ENCODE assay signal across 8 mouse cellular contexts in the genomic region with DNA sequence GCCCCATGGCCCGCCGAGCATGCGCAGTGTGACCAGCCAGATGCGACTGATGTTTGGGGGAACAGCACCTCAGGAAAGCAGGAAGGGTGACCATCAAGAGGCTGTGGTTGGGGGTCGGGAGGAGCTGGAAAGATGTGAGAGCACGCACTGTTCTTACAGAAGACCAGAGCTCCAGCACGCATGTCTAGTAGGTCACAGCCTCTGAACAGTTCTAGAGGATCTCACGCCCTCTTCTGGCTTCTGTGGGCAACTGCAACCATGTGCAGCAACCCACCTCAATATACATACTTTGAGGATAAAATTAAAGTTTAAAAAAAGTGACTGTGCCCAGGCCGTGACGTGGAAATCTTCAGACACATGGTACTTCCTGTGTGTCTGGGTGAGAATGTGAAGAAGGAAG. TPM values are rescaled to one million over a fixed set of nuclear protein-coding genes. Genes with fewer than 3 reads are reported as not detected.
DNase-seq lines count a peak whose midpoint lies in the region; ATAC-seq and TF ChIP-seq lines count a peak whose summit lies in the region.

No protein-coding gene starts in this region.

- peak; percentile 41 for DNase-seq in forebrain, postnatal 0 days
- DNase-seq in midbrain, embryonic 14.5 days: peak; percentile 59
- peak; percentile 68 for DNase-seq in embryonic facial prominence, embryonic 11.5 days (ENCODE audit: low spot score)
- DNase-seq in retina, embryonic 14.5 days (ENCODE audit: low spot score): peak; percentile 65
- no peak for DNase-seq in gastrocnemius, postnatal 4 days (ENCODE audit: low spot score in 2 of 2)
- DNase-seq in ovary, adult 18-20 months (ENCODE audit: low spot score): no peak

- H3K36me3 ChIP-seq in forebrain, postnatal 0 days (ENCODE audit: insufficient read depth): peaks cover 6% of the 10 kb centered on the region
- peaks cover 7% of the 10 kb centered on the region; the same call in 1 of the 2 replicates for H3K36me3 ChIP-seq in forebrain, embryonic 12.5 days (replicated peaks)
- H3K36me3 ChIP-seq in midbrain, embryonic 14.5 days (ENCODE audit: control insufficient read depth, insufficient read depth, low read length): 0 out of 2 replicates have a peak, but pooled peaks cover 4% of the 10 kb centered on the region
- H3K36me3 ChIP-seq in midbrain, embryonic 16.5 days (ENCODE audit: control insufficient read depth, insufficient read depth, low read length): peaks cover 2% of the 10 kb centered on the region; the same call in 1 of the 2 replicates
- no peaks in the 10 kb centered on the region for H3K36me3 ChIP-seq in embryonic facial prominence, embryonic 11.5 days (replicated peaks; ENCODE audit: control insufficient read depth, insufficient read depth, low read depth, low read length)

- H3K4me2 ChIP-seq in forebrain, postnatal 0 days (ENCODE audit: low read depth): no peak overlapping the region
- no peak overlapping the region for H3K4me2 ChIP-seq in forebrain, embryonic 12.5 days
- H3K4me2 ChIP-seq in midbrain, embryonic 14.5 days (ENCODE audit: low read length): no peak overlapping the region
- no peak overlapping the region for H3K4me2 ChIP-seq in midbrain, embryonic 16.5 days (ENCODE audit: low read length)
- no peak overlapping the region for H3K4me2 ChIP-seq in embryonic facial prominence, embryonic 11.5 days (ENCODE audit: low read depth, low read length)

- 61% methylated on average over 10 of the region's 10 CpGs for WGBS in forebrain, postnatal 0 days
- WGBS in forebrain, embryonic 12.5 days: 59% methylated on average over 10 of the region's 10 CpGs
- WGBS in midbrain, embryonic 14.5 days: 63% methylated on average over 10 of the region's 10 CpGs
- WGBS in midbrain, embryonic 16.5 days: 61% methylated on average over 10 of the region's 10 CpGs
- 58% methylated on average over 10 of the region's 10 CpGs for WGBS in embryonic facial prominence, embryonic 11.5 days

- ATAC-seq in forebrain, postnatal 0 days: no peak
- ATAC-seq in forebrain, embryonic 12.5 days (ENCODE audit: low FRiP score): no peak; the same call in 1 of the 2 replicates
- no peak for ATAC-seq in midbrain, embryonic 14.5 days (ENCODE audit: low FRiP score, low TSS enrichment)
- ATAC-seq in midbrain, embryonic 16.5 days: no peak
- ATAC-seq in embryonic facial prominence, embryonic 11.5 days (replicated peaks; ENCODE audit: insufficient number of reproducible peaks, low FRiP score, low TSS enrichment, low read depth): no peak

- H3K27me3 ChIP-seq in forebrain, postnatal 0 days (ENCODE audit: insufficient read depth, low read length): no peaks in the 10 kb centered on the region
- H3K27me3 ChIP-seq in forebrain, embryonic 12.5 days: no peaks in the 10 kb centered on the region
- H3K27me3 ChIP-seq in midbrain, embryonic 14.5 days (ENCODE audit: control insufficient read depth, insufficient read depth, low read length): no peaks in the 10 kb centered on the region
- H3K27me3 ChIP-seq in midbrain, embryonic 16.5 days (ENCODE audit: control insufficient read depth, insufficient read depth, low read depth, low read length): no peaks in the 10 kb centered on the region
- no peaks in the 10 kb centered on the region for H3K27me3 ChIP-seq in embryonic facial prominence, embryonic 11.5 days (ENCODE audit: control insufficient read depth, insufficient read depth, low read length)

- no peaks in the 10 kb centered on the region for H3K9me3 ChIP-seq in forebrain, postnatal 0 days (ENCODE audit: low read length)
- H3K9me3 ChIP-seq in forebrain, embryonic 12.5 days: no peaks in the 10 kb centered on the region
- no peaks in the 10 kb centered on the region for H3K9me3 ChIP-seq in midbrain, embryonic 14.5 days (ENCODE audit: control insufficient read depth, low read length)
- H3K9me3 ChIP-seq in midbrain, embryonic 16.5 days (replicated peaks; ENCODE audit: control insufficient read depth, low read length, poor library complexity, severe bottlenecking): no peaks in the 10 kb centered on the region
- no peaks in the 10 kb centered on the region for H3K9me3 ChIP-seq in embryonic facial prominence, embryonic 11.5 days (replicated peaks; ENCODE audit: control insufficient read depth, low read length)

- no peak overlapping the region for H3K9ac ChIP-seq in forebrain, postnatal 0 days
- H3K9ac ChIP-seq in forebrain, embryonic 12.5 days: no peak overlapping the region
- no peak overlapping the region for H3K9ac ChIP-seq in midbrain, embryonic 14.5 days (replicated peaks; ENCODE audit: low read length)
- no peak overlapping the region for H3K9ac ChIP-seq in midbrain, embryonic 16.5 days (ENCODE audit: low read depth, low read length)
- H3K9ac ChIP-seq in embryonic facial prominence, embryonic 11.5 days (replicated peaks; ENCODE audit: low read length): no peak overlapping the region

- TF ChIP-seq CTCF in forebrain, postnatal 0 days (IDR thresholded peaks at IDR 0.05; ENCODE audit: low read depth): peak; percentile 56

- no peak overlapping the region for H3K4me3 ChIP-seq in forebrain, postnatal 0 days (ENCODE audit: low read depth, low read length)
- H3K4me3 ChIP-seq in forebrain, embryonic 12.5 days (replicated peaks): no peak overlapping the region
- H3K4me3 ChIP-seq in midbrain, embryonic 14.5 days (replicated peaks; ENCODE audit: low read depth, low read length): no peak overlapping the region
- H3K4me3 ChIP-seq in midbrain, embryonic 16.5 days (ENCODE audit: low read depth, low read length): no peak overlapping the region
- H3K4me3 ChIP-seq in embryonic facial prominence, embryonic 11.5 days (ENCODE audit: low read depth, low read length): no peak overlapping the region

- H3K4me1 ChIP-seq in forebrain, postnatal 0 days (ENCODE audit: insufficient read depth): no peaks in the 10 kb centered on the region
- peaks cover 14% of the 10 kb centered on the region for H3K4me1 ChIP-seq in forebrain, embryonic 12.5 days
- 0 out of 2 replicates have a peak, but pooled peaks cover 4% of the 10 kb centered on the region for H3K4me1 ChIP-seq in midbrain, embryonic 14.5 days (ENCODE audit: control insufficient read depth, insufficient read depth, low read length)
- peaks cover 9% of the 10 kb centered on the region for H3K4me1 ChIP-seq in midbrain, embryonic 16.5 days (ENCODE audit: control insufficient read depth, insufficient read depth, low read length)
- H3K4me1 ChIP-seq in embryonic facial prominence, embryonic 11.5 days (ENCODE audit: control insufficient read depth, insufficient read depth, low read length): no peaks in the 10 kb centered on the region

- no peak overlapping the region for H3K27ac ChIP-seq in forebrain, postnatal 0 days (ENCODE audit: low read depth, low read length)
- H3K27ac ChIP-seq in forebrain, embryonic 12.5 days: no peak overlapping the region
- H3K27ac ChIP-seq in midbrain, embryonic 14.5 days (replicated peaks; ENCODE audit: low read depth, low read length): no peak overlapping the region
- H3K27ac ChIP-seq in midbrain, embryonic 16.5 days (ENCODE audit: low read length): no peak overlapping the region
- no peak overlapping the region for H3K27ac ChIP-seq in embryonic facial prominence, embryonic 11.5 days (replicated peaks; ENCODE audit: low read depth, low read length)

RNA-seq across cellular contexts. Expression of a gene that starts 25.3 kb away (rescaled TPM):
- total RNA-seq in forebrain, postnatal 0 days (2014; rRNA removed): 72.3 and 83.8 TPM in 2 replicates
- 50.3 and 52.2 TPM in 2 replicates for polyA plus RNA-seq in forebrain, postnatal 0 days (2015; fragmentation: Nextera tagmentation; extraction: Ambion mirVana)
- 40.9 and 43.1 TPM in 2 replicates for polyA plus RNA-seq in forebrain, embryonic 12.5 days (2016; fragmentation: Nextera tagmentation; extraction: Ambion mirVana)
- 63.4 and 71.1 TPM in 2 replicates for polyA plus RNA-seq in midbrain, embryonic 14.5 days (2014; fragmentation: Nextera tagmentation; extraction: Ambion mirVana)
- 76.3 and 80.8 TPM in 2 replicates for polyA plus RNA-seq in midbrain, embryonic 16.5 days (2015; fragmentation: Nextera tagmentation; extraction: Ambion mirVana)
- 36.6 and 42.0 TPM in 2 replicates for polyA plus RNA-seq in embryonic facial prominence, embryonic 11.5 days (2014; fragmentation: Nextera tagmentation; extraction: Ambion mirVana)
- total RNA-seq in gastrocnemius, postnatal 4 days (2021): 10 to 100 TPM; 31.1 to 37.8 TPM

RNA-seq across cellular contexts. Expression of a gene that starts 40.2 kb away (rescaled TPM):
- total RNA-seq in forebrain, postnatal 0 days (2014; rRNA removed): 3.5 and 5.5 TPM in 2 replicates
- polyA plus RNA-seq in forebrain, postnatal 0 days (2015; fragmentation: Nextera tagmentation; extraction: Ambion mirVana): 3.7 and 6.2 TPM in 2 replicates
- 5.1 and 8.0 TPM in 2 replicates for polyA plus RNA-seq in forebrain, embryonic 12.5 days (2016; fragmentation: Nextera tagmentation; extraction: Ambion mirVana)
- polyA plus RNA-seq in midbrain, embryonic 14.5 days (2014; fragmentation: Nextera tagmentation; extraction: Ambion mirVana): 0.91 TPM in 1 of 2 replicates, not detected in the other
- polyA plus RNA-seq in midbrain, embryonic 16.5 days (2015; fragmentation: Nextera tagmentation; extraction: Ambion mirVana): 2.7 and 3.2 TPM in 2 replicates
- 1.2 and 1.9 TPM in 2 replicates for polyA plus RNA-seq in embryonic facial prominence, embryonic 11.5 days (2014; fragmentation: Nextera tagmentation; extraction: Ambion mirVana)
- total RNA-seq in gastrocnemius, postnatal 4 days (2021): under 1 TPM; 0.20 to 0.23 TPM

Comparison
In these comparisons a context has a peak if more than half of its experiments do, and no peak if none do; other contexts are left out.
1. DNase-seq: peak in forebrain, postnatal 0 days (single experiment), midbrain, embryonic 14.5 days (single experiment), embryonic facial prominence, embryonic 11.5 days (single experiment) and retina, embryonic 14.5 days (single experiment); none in gastrocnemius, postnatal 4 days (0 of 2) and ovary, adult 18-20 months (single experiment).